Mouse (Mus musculus) heart, embryonic 15.5 days (tissue): ENCODE data around the gene Slc6a9. TPM values are rescaled to one million over a fixed set of nuclear protein-coding genes. Genes with fewer than 3 reads are reported as not detected.

ENCODE experiments used
- ATAC-seq: fragments of 200-750 bp; cut with Nextera tagmentation; replicated peaks from 2 replicates; pipeline ENCODE4 v1.8.0; 2017; ENCODE audit warnings: low read depth, moderate TSS enrichment; ENCODE audit not compliant: insufficient number of reproducible peaks, insufficient read depth, low FRiP score
- H3K27ac ChIP-seq: fragments of 300-500 bp; sonication (generic); 2 replicates; pipeline ENCODE4 v1.5.1; 2015; ENCODE audit warnings: mild to moderate bottlenecking, inconsistent platforms
- H3K27me3 ChIP-seq: fragments of 300-500 bp; sonication (generic); 2 replicates; pipeline ENCODE4 v1.6.1; 2015; ENCODE audit warnings: inconsistent platforms
- H3K36me3 ChIP-seq: fragments of 300-500 bp; sonication (generic); 2 replicates; pipeline ENCODE4 v1.6.1; 2015; ENCODE audit warnings: mild to moderate bottlenecking, inconsistent platforms
- H3K4me1 ChIP-seq: fragments of 300-500 bp; sonication (generic); replicated peaks from 2 replicates; pipeline ENCODE4 v1.6.1; 2015; ENCODE audit warnings: inconsistent platforms
- H3K4me2 ChIP-seq: fragments of 300-500 bp; sonication (generic); 2 replicates; pipeline ENCODE4 v1.6.1; 2015; ENCODE audit warnings: inconsistent platforms, mild to moderate bottlenecking, moderate library complexity
- H3K4me3 ChIP-seq: fragments of 300-500 bp; sonication (generic); 2 replicates; pipeline ENCODE4 v1.5.1; 2015; ENCODE audit warnings: mild to moderate bottlenecking, inconsistent platforms
- H3K9ac ChIP-seq: fragments of 300-500 bp; sonication (generic); 2 replicates; pipeline ENCODE4 v1.6.1; 2015; ENCODE audit warnings: mild to moderate bottlenecking, inconsistent platforms
- H3K9me3 ChIP-seq: fragments of 300-500 bp; sonication (generic); replicated peaks from 2 replicates; pipeline ENCODE4 v1.6.1; 2016; ENCODE audit warnings: inconsistent platforms
- WGBS: fragments of 180-500 bp; shearing (Covaris S2); methylation state at CpG from one replicate; pipeline ENCODE4 v1.1.7; 2015; ENCODE audit warnings: mixed read lengths; 5-methylcytosine and 5-hydroxymethylcytosine counted together
- polyA plus RNA-seq: library from polyadenylated mRNA; unstranded; fragments of >200 nt; fragmentation: Nextera tagmentation; extraction: Ambion mirVana; gene quantifications from 2 replicates; pipeline ENCODE4 v1.2.1, GENCODE M21; 2015

Slc6a9 gene
- polyA plus RNA-seq, 1 experiment from 2014 or later = 5.4 TPM

- H3K27ac ChIP-seq = no peak overlapping the region
These were observed 78.5 kb downstream of the Slc6a9 start for GRCm38 (mm10) chr4:117912685-117913273.

GRCm38 (mm10) chr4:117913421-117913820, 79.1 kb downstream of the Slc6a9 start:
- Histone ChIP-seq H3K9me3 (no peaks in the 10 kb centered on the region), H3K4me1 (peaks cover 63% of the 10 kb centered on the region), H3K36me3 (peaks cover 5% of the 10 kb centered on the region), H3K4me3 (peak overlapping the region; percentile 74), H3K27ac (no peak overlapping the region), H3K27me3 (no peaks in the 10 kb centered on the region), H3K9ac (peak overlapping the region; percentile 63; the same call in 1 of the 2 replicates), H3K4me2 (peak overlapping the region; percentile 88)
- WGBS = 49% methylated on average over 3 of the region's 3 CpGs
- ATAC-seq = no peak

More at GRCm38 (mm10) chr4:117912685-117913273, 78.5 kb downstream of the Slc6a9 start:
- no peaks in the 10 kb centered on the region for H3K27me3 ChIP-seq
- 59% methylated on average over 7 of the region's 7 CpGs for WGBS
- ATAC-seq = no peak
- no peak overlapping the region for H3K9ac ChIP-seq
- H3K4me1 ChIP-seq = peaks cover 60% of the 10 kb centered on the region
- H3K4me3 ChIP-seq = peak overlapping the region; percentile 74
- H3K9me3 ChIP-seq = no peaks in the 10 kb centered on the region
- peak overlapping the region; percentile 88 for H3K4me2 ChIP-seq
- H3K36me3 ChIP-seq = peaks cover 5% of the 10 kb centered on the region

GRCm38 (mm10) chr4:117914031-117914430, 79.7 kb downstream of the Slc6a9 start:
- H3K27me3 ChIP-seq = no peaks in the 10 kb centered on the region
- no peaks in the 10 kb centered on the region for H3K9me3 ChIP-seq
- H3K4me3 ChIP-seq = peak overlapping the region; percentile 74
- H3K36me3 ChIP-seq = peaks cover 5% of the 10 kb centered on the region
- H3K4me2 ChIP-seq = peak overlapping the region; percentile 88
- peak; percentile 1; the same call in 1 of the 2 replicates for ATAC-seq
- H3K27ac ChIP-seq = no peak overlapping the region
- 18% methylated on average over 8 of the region's 8 CpGs for WGBS
- H3K4me1 ChIP-seq = peaks cover 63% of the 10 kb centered on the region
- H3K9ac ChIP-seq = peak overlapping the region; percentile 63

- Histone ChIP-seq H3K9me3 (no peaks in the 10 kb centered on the region), H3K36me3 (peaks cover 5% of the 10 kb centered on the region), H3K27ac (peak within 1 kb of the TSS; percentile 87), H3K4me2 (peak within 1 kb of the TSS; percentile 88), H3K4me1 (peaks cover 57% of the 10 kb centered on the region), H3K9ac (peak within 1 kb of the TSS; percentile 63), H3K4me3 (peak within 1 kb of the TSS; percentile 74), H3K27me3 (no peaks in the 10 kb centered on the region)
- under 1% methylated on average over 61 of the region's 61 CpGs for WGBS
- ATAC-seq = peak; percentile 92
These were observed 80.5 kb downstream of the Slc6a9 start, which contains the start of gene Ipo13 for GRCm38 (mm10) chr4:117914591-117915442. Ipo13 (minus strand) TSS chr4:117914999.

- Histone ChIP-seq H3K4me3 (peak overlapping the region; percentile 74), H3K4me1 (peaks cover 53% of the 10 kb centered on the region), H3K9ac (peak overlapping the region; percentile 63), H3K27ac (peak overlapping the region; percentile 87), H3K36me3 (peaks cover 5% of the 10 kb centered on the region), H3K4me2 (peak overlapping the region; percentile 88), H3K9me3 (no peaks in the 10 kb centered on the region), H3K27me3 (no peaks in the 10 kb centered on the region)
- ATAC-seq = no peak
- WGBS = 5% methylated on average over 19 of the region's 19 CpGs
These were observed 81.3 kb downstream of the Slc6a9 start for GRCm38 (mm10) chr4:117915489-117916105.

- Histone ChIP-seq H3K9me3 (no peaks in the 10 kb centered on the region), H3K27me3 (no peaks in the 10 kb centered on the region), H3K4me2 (peak overlapping the region; percentile 88; the same call in 1 of the 2 replicates), H3K9ac (no peak overlapping the region), H3K4me3 (no peak overlapping the region), H3K36me3 (peaks cover 5% of the 10 kb centered on the region), H3K27ac (peak overlapping the region; percentile 3; the same call in 1 of the 2 replicates), H3K4me1 (peaks cover 53% of the 10 kb centered on the region)
- 62% methylated on average over 5 of the region's 5 CpGs for WGBS
- ATAC-seq = no peak
These were observed 82.1 kb downstream of the Slc6a9 start for GRCm38 (mm10) chr4:117916386-117916785.

- Histone ChIP-seq H3K4me1 (peaks cover 50% of the 10 kb centered on the region), H3K36me3 (no peaks in the 10 kb centered on the region), H3K9me3 (no peaks in the 10 kb centered on the region), H3K9ac (no peak overlapping the region), H3K4me2 (no peak overlapping the region), H3K27me3 (no peaks in the 10 kb centered on the region), H3K4me3 (no peak overlapping the region), H3K27ac (no peak overlapping the region)
- WGBS = 77% methylated on average over 4 of the region's 4 CpGs
- no peak for ATAC-seq
These were observed 83.1 kb downstream of the Slc6a9 start for GRCm38 (mm10) chr4:117917402-117917801.

- Histone ChIP-seq H3K4me2 (0 out of 2 replicates have a peak overlapping the region, but pooled peaks have one; percentile 7), H3K4me3 (no peak overlapping the region), H3K27me3 (no peaks in the 10 kb centered on the region), H3K9ac (no peak overlapping the region), H3K4me1 (peaks cover 46% of the 10 kb centered on the region), H3K9me3 (no peaks in the 10 kb centered on the region), H3K36me3 (no peaks in the 10 kb centered on the region), H3K27ac (peak overlapping the region; percentile 75)
- ATAC-seq = no peak
- 82% methylated on average over 4 of the region's 4 CpGs for WGBS
These were observed 83.5 kb downstream of the Slc6a9 start for GRCm38 (mm10) chr4:117917847-117918246.

GRCm38 (mm10) chr4:117918261-117918660, 84.0 kb downstream of the Slc6a9 start:
- H3K27ac ChIP-seq = peak overlapping the region; percentile 75
- no peaks in the 10 kb centered on the region for H3K36me3 ChIP-seq
- peaks cover 46% of the 10 kb centered on the region for H3K4me1 ChIP-seq
- H3K9me3 ChIP-seq = no peaks in the 10 kb centered on the region
- H3K9ac ChIP-seq = no peak overlapping the region
- ATAC-seq = 0 out of 2 replicates have a peak, but pooled peaks have one; percentile 6
- no peak overlapping the region for H3K4me3 ChIP-seq
- H3K27me3 ChIP-seq = no peaks in the 10 kb centered on the region
- H3K4me2 ChIP-seq = 0 out of 2 replicates have a peak overlapping the region, but pooled peaks have one; percentile 7
- 14% methylated on average over 3 of the region's 3 CpGs for WGBS

GRCm38 (mm10) chr4:117918762-117919161, 84.5 kb downstream of the Slc6a9 start:
- Histone ChIP-seq H3K36me3 (no peaks in the 10 kb centered on the region), H3K27ac (peak overlapping the region; percentile 75), H3K9ac (no peak overlapping the region), H3K9me3 (no peaks in the 10 kb centered on the region), H3K4me2 (no peak overlapping the region), H3K4me3 (no peak overlapping the region), H3K4me1 (peaks cover 46% of the 10 kb centered on the region), H3K27me3 (no peaks in the 10 kb centered on the region)
- WGBS = 55% methylated on average over 5 of the region's 5 CpGs
- ATAC-seq = no peak

- ATAC-seq = no peak
- Histone ChIP-seq H3K9me3 (no peaks in the 10 kb centered on the region), H3K9ac (no peak overlapping the region), H3K27ac (no peak overlapping the region), H3K4me2 (no peak overlapping the region), H3K4me3 (no peak overlapping the region), H3K4me1 (peaks cover 43% of the 10 kb centered on the region), H3K27me3 (peaks cover 13% of the 10 kb centered on the region), H3K36me3 (no peaks in the 10 kb centered on the region)
- 85% methylated on average over 2 of the region's 2 CpGs for WGBS
These were observed 87.1 kb downstream of the Slc6a9 start for GRCm38 (mm10) chr4:117921358-117921757.
